Mouse (Mus musculus): ENCODE results near the gene Csmd2.

The Csmd2 gene

DNA sequence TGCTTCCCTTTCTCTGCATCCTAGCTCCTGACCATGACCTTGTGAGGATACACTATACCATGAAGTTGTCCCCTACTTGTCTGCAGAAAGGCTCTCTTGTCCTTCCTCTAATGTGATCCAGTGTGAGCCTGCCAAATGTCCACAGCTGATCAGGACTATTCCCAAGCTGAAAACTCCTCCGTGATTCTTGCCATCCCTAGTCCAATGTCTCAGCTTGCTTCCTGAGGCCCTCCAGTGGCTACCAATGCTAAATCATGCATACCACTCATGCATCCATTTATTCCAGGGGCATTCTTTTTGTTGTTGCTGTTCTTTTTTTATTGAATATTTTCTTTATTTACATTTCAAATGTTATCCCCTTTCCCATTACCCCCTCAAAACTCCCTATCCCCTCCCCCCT lies 251.5 kb downstream of the Csmd2 start:
- in situ Hi-C loops (cut with MboI; ENCODE audit: low sequenced_read_pairs), result no loop called here

DNA sequence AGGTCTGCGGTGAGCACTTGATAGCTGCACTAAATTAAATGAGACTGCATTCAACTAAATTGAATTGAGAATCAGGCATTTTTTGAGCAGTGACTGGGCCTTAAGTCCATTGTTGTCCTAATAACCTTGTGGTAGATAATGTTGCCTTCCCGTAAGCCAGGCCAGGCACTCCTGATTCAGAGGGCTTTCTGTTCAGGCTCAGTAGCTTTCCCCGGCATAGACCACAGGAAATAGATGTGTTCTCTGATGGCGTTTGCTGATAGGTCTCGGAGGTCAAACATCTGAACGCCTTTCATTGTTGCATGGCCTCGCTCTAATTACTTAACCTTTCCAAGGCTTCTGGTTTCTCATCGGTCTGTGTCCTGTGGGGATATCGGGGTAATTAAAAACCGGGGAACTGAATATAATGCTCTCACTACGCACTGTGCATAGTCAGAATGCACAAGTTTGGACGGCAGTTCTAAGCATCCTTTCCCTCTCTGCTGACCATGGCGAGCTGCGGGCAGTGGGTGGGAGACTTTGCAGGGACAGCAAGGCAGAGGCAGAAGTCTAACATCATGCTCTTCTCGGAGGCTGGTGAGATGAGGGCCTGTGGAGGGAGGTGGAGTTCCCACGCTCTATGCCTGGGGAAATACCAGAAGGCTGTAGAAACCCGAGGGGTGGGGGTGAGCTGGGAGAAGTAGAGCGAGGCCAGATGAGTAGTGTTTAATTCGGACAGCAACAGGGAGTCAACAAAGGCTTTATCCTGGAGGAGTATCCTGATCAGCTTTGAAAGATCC lies 253.6 kb downstream of the Csmd2 start:
- in situ Hi-C loops (cut with MboI; ENCODE audit: low sequenced_read_pairs), result no loop called here

DNA sequence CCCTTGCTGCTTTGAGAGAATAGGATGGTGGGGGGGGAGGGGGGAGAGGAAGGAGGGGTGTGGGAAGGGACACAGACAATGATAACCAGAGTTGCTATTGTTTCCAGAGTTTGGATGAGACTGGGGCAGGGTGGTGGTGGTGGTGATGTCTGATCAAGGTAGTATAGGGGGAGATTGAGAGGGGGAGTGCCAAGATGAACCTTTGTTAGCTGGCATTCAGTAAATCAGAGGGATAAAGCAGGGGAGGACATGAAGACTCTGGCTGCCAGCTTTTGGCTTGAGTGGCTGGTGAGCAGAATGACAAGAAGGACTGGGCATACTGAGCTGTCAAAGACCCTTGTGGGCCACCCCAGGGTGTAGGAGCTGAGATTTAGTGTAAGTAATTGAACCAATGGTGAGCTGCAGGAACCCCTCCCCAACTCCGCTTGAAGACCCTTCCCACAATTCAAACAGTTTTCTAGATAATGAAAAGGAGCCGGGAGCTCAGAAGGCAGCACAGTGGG lies 254.2 kb downstream of the Csmd2 start:
- in situ Hi-C loops (cut with MboI; ENCODE audit: low sequenced_read_pairs), result no loop called here

DNA sequence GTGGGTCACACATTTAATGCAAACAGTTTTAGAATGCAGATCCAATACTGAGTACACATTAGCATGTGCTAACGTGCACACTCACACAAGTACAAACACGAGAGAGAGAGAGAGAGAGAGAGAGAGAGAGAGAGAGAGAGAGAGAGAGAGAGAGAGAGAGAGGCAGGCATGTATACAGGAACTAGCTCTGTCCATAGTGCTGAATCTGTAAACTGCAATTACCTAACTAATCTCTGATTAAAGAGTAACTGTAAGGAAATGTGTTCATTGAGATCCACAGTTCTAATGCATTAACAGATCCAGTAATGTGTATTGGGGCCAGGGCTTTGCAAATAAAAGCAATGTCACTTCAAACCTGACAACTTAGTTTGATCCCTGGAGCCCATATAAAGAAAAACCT lies 257.5 kb downstream of the Csmd2 start:
- in situ Hi-C loops (cut with MboI; ENCODE audit: low sequenced_read_pairs), result no loop called here

DNA sequence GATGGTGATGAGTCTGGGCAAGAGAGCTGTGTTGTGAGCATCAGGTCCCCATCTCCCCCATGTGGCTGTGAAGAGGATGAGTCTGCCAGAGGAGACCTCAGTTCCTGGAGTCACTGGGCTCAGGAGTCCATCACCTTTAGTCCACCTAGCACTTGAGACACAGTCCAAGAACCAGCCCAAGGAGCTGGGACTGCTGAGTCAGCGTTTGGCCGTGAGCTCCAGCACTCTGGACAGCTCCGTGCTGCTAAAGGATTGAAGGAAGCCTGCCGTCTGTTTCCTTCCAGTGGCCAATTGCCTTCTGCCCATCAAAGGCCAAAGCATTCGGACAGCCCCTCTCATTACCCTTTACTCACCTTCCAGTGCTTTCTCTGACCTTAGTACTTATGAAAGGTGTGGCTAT lies 261.0 kb downstream of the Csmd2 start:
- in situ Hi-C loops (cut with MboI; ENCODE audit: low sequenced_read_pairs), result no loop called here

DNA sequence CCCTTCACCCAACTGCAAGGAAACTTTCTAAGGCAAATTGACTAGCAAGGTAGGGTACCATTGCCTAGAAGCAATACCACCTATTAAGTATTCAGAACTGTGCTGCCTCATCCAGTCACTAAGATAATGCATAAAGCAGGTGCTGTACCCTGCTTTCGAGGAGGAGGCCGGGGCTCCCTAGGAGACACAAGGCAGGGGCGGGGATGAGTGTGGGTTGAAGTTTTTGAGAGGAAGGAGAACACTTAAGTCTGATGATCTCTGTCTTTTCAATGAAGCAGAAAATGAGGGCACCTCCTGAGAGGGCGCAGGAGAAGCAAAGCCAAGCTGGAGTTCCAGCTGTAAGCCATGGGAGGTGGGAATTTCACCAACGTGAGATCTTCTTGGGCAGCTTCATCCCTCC lies 271.6 kb downstream of the Csmd2 start:
- in situ Hi-C loops (cut with MboI; ENCODE audit: low sequenced_read_pairs), result no loop called here

DNA sequence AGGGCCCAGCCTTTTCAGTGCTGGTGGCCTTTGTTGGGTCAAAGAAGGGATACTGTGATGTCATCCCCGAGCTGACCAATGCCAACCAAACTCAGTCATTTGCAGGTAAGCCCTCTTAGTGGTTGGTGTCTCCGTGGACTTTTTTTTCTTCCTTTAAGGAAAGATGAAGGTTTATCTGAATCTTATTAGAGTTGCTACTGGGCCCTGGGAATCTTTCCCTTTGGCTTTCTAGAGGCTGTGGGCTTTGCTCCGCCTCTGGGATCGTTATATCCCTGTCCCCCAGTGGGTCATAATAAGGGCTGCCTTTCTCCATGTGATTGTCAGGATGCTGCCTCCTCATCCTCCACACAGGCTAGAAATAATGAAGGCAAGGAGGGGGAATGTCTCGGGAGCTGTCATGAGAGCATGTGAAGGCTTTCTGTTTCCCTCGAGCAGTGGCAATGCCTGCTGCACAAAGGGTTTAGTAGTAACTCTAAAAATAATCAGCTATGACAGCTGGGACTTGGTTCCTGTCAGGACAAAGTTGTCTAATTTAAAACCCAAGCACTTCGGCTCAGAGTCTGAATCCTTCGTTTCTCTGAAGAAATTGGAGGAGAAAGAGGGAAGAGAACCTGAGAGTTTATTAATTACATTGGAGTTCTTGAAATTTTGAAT lies 273.4 kb downstream of the Csmd2 start, which contains the start of gene Hmgb4:
Gene Hmgb4, minus strand, starts transcription at position 51 of the 654 bp plus-strand sequence.
- in situ Hi-C loops (cut with MboI; ENCODE audit: low sequenced_read_pairs), result no loop called here

DNA sequence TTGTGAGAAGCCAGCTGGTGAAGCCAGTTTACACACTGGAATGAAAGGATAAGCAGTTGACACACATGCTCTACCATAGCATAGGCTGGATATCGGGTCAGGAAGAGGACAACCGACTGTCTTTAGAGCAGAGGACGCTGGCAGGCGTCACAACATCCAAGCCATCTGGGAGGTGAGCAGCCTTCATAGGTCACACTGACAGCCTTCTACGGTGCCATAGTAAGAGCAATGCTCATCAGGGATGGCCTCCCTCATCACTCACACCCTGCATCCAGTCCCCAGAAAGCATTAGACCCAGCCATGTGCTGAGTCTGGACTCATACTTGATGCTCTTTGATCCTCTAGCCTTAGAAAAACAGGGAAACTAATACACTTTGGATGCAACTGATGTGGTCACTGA lies 276.8 kb downstream of the Csmd2 start:
- in situ Hi-C loops (cut with MboI; ENCODE audit: low sequenced_read_pairs), result no loop called here

DNA sequence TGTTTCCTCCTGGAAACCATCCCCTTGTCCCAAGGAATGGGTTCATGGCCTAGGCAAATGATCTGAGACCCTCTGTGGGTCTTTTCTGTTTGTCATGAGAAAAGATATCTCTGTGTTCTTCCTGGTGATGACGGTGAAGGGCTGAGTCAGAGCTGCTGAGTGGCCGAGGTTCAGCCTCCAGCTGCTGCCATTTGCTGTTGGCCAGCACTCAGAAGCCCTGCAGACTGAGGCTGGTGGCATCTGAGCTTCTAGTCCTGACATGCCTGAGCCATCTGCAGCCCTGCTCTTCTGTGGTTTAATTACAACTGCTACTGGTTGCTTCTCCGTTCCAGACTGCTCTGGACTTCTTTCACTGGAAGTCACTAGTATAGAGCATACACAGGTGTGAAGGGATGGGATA lies 277.7 kb downstream of the Csmd2 start:
- in situ Hi-C loops (cut with MboI; ENCODE audit: low sequenced_read_pairs), result no loop called here

DNA sequence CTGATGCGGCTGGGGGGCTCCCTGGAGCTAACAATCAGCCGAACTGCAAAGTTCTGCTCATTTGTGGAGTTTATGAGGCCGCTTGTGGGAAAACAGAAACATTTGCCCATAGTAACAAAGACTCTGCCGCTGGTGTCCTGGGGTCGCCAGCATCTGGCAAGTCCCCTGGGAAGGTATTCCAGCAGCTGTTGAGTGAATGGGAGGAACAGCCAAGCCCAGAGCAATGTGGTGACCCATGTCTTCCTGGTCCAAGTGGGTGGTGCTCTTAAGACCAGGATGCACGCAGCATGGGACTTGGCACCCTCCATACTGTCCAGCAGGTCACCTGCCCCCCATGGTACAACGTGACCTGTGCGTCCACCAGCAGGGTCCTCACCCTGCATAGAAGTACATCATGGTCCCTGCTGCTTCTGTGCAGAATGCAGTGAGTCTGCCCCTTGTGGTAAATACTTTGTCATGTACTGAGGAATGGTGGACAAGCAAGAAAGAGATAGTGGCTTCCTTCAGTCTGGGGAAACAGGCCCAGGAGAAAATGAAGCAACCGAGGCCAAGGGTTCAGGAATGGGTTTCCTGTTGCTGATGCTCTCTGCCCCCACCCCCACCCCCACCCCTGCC lies 281.7 kb downstream of the Csmd2 start:
- in situ Hi-C loops (cut with MboI; ENCODE audit: low sequenced_read_pairs), result no loop called here

DNA sequence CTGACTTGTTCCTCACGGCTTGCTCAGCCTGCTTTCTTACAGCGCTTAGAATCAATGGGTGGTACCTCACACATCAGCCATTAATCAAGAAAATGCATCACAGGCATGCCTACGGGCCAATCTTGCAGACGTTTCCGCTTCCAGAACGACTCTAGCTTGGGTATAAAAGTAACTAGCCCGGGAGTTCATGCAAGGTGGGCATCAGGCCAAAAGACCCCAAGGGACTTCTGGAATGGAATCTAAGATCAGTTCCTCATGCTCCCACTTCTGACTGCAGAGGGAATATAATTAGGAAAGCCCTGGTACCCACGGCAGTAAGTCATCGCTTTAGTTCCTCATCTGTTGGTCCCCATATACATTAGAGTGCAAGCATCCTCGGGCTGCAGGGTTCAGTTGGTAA lies 282.5 kb downstream of the Csmd2 start:
- in situ Hi-C loops (cut with MboI; ENCODE audit: low sequenced_read_pairs), result no loop called here

DNA sequence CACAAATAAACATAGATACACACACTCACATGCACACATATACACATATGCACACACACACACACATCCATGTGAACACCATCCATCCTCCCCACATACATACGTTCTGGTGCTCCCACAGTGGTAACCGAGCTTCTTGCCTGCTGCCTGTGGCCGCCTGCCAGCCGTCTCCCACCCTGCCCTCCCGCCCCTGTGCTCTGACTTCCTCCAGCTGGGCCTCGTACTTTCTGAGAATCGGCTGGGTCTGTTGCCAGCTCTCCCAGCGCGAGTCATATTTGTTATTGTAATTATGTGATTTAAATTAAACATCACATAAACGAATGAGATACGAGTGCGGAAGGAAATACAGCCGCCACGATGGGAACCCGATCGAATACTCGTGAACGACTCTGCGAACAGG lies 283.3 kb downstream of the Csmd2 start:
- in situ Hi-C loops (cut with MboI; ENCODE audit: low sequenced_read_pairs), result no loop called here

DNA sequence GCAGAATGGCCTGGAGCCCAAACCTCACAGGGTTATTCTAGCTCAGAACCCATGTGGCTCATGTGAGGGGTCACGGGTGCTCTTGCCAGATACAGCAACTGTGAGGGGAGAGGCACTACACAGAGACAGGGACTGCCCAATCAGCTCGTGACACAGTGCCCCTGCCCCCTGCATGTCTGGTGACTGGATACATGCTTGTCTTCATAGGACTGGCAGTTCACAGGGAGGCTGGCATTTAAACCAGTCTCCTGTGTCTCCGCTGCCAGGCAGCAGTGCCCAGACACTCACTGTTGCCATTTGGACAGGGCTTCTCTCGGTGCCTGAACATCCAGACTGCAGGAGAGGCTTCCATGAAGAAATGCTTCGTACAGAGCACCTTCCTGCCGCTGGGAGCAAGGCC lies 284.8 kb downstream of the Csmd2 start:
- in situ Hi-C loops (cut with MboI; ENCODE audit: low sequenced_read_pairs), result no loop called here

DNA sequence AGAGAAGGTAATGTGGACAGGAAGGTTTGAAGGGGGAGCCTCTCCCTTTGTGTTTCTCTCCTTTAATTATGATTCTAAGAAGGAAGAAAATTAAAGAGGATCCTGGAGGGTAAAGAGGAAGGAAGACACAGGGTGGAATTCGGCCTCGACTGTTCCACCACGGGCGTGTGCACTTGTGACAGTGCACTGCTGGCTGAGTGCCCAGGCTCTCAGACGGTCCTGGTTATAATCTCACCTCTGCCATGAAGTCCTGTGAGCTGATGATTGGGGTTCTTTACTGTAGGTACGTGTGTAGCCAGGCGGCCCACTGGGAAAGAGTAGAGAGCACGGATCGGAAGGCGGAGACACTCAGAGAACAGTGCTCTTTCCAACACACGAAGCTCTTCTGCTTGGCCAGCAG lies 285.5 kb downstream of the Csmd2 start:
- in situ Hi-C loops (cut with MboI; ENCODE audit: low sequenced_read_pairs), result no loop called here

DNA sequence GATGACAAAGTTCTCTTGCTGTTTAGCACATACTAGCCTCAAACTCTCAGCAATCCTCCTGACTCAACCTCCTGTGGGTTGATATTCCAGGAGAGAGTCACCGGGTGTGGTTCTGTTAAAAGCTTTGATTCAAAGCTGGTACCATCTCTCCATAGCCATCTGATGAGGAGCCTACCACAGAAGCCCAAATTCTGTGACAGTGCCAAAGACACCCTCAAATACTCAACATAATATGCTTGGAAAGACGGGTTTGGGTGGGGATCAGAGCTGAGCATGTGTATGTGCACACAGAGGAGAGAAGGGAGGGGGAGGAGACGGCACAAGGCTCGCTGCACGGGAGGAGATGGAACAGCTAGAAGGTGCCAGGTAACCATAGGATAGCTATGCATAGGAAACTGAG lies 287.5 kb downstream of the Csmd2 start:
- in situ Hi-C loops (cut with MboI; ENCODE audit: low sequenced_read_pairs), result no loop called here

DNA sequence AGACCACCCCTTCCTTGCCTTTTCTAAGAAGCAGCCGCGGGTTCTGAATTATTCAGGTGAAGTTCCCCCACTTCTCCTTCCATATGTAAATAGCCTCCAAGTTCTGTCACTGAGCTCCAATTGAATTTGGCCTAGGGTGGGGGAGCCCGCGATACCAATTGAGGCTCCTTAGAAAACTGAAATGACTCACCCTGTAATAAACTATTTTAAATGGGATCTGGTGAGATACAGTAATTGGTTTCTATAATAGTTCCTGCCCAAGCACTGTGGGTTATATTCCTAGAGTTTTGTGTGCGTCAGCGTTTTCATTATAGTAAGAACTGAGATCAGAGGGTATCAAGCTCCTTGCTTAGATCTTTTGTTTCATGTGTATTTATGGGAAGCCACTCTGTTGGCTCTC lies 287.9 kb downstream of the Csmd2 start:
- in situ Hi-C loops (cut with MboI; ENCODE audit: low sequenced_read_pairs), result no loop called here

DNA sequence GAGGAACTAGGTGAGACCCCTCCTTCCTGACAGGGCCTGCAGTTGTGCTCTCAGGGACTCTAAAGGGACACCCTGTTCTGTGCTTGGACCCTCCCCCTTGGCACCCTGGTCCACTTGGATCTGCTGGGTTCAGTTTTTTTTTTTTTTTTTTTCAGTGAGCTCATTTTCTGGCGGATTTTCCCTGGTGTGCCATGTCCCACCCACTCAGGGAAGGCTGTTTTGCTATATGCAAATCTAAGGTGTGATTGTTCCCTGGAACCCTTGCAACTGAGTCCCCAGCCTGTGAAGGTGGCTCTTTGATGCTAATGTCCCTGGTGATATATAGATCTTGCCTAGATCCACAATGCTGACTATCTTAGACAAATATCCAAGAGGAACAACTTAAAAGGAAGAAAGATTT lies 297.4 kb downstream of the Csmd2 start:
- in situ Hi-C loops (cut with MboI; ENCODE audit: low sequenced_read_pairs), result no loop called here

DNA sequence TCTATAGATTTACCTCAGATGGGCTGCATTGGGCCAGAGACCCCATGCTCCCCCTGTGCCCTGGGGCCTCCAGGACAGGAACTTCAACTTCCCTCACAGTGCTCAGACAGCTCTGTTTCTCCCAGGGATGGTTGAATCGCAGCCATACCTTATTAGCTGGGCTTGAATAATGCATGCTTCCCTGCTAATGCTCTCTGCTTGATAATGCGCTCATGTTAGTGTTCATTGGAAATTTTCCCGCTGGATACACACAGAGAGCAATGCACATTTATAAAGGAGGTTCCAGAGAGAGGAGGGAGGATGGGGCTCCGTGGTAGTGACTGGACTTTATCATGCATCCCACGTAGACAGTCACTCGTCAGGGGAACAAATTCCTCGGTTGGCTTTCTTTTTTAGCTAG lies 300.4 kb downstream of the Csmd2 start:
- in situ Hi-C loops (cut with MboI; ENCODE audit: low sequenced_read_pairs), result no loop called here

DNA sequence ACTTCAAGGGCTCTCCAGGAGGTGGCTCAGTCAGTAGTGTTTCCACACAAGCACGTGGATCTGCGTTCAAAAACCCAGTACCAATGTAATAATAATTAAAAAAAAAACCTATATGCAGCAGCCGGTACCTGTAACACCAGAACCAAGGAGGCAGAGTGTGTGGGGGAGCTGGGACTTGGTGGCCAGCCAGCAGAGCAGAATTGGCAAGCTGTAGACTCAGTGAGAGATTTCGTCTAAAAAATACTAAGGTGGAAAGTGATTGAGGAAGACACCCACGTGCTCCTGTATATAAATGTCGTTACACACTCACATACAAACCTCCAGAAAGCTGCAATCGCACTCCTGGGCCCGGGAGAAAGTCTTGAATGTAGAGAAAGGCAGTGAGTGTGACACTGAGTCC lies 316.4 kb downstream of the Csmd2 start:
- in situ Hi-C loops (cut with MboI; ENCODE audit: low sequenced_read_pairs), result no loop called here

DNA sequence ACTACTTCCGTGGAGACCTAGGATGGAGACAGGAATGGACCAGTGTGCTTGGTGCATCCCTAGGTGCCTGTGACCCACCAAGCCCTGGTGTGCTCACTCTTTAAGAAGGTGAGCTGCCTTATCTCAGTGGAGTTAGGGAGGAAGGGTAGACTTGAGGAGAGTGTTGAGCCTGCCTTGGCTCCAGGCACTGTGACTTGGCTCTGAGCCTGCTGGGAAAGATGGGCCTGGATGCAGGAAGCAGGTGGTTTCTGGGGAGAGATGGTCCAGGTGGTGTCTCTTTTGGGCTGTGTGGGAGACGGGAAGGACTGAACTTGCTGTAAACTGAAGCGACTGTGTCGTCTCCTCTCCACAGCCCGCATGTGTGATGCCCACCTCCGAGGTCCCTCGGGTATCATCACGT lies 318.4 kb downstream of the Csmd2 start:
- in situ Hi-C loops (cut with MboI; ENCODE audit: low sequenced_read_pairs), result no loop called here

DNA sequence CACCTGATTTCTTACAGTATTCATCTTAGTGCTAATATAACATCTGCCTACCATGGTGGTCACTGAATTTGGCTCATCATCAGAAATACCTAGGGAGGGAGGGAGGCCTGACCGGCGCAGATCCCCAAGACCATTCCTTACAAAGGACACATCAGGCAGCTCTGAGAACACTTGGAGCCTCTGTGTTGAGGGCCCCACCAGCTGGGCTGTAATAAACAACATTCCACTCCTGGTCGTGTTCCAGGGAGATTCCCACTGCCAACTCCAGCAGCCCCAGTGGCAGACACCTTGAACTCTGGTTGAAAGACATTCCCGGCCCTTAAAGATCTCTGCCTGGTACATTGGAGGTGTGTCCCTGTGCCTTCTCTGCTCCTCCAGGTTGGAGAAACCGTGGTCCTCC lies 327.7 kb downstream of the Csmd2 start:
- in situ Hi-C loops (cut with MboI; ENCODE audit: low sequenced_read_pairs), result no loop called here

DNA sequence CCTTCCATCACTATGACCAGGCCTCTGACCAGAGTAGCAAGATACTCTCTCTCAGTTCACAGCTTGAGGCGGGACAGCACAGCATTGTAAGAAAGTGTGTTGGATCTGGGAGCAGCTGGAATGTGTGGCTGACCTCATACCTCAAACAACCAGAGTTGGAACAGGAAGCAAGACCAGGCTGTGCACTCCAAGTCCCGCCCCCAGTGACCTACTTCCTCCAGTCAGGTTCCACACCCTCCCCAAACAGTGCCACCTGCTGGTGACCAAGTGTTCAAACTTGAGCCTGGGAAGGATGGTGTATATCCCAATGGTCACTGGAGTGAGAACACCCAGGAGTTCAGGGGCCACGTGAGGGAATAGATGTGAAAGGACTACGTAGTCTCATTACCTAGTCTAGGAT lies 330.3 kb downstream of the Csmd2 start:
- in situ Hi-C loops (cut with MboI; ENCODE audit: low sequenced_read_pairs), result no loop called here
